Mouse (Mus musculus): Measurements from ENCODE around the gene Fam129a.
"Not testable (repeated sequence)": the region's sequence is repeated elsewhere in the genome, so short reads cannot be mapped to it uniquely, and the experiment has no call there.

Fam129a gene

DNA sequence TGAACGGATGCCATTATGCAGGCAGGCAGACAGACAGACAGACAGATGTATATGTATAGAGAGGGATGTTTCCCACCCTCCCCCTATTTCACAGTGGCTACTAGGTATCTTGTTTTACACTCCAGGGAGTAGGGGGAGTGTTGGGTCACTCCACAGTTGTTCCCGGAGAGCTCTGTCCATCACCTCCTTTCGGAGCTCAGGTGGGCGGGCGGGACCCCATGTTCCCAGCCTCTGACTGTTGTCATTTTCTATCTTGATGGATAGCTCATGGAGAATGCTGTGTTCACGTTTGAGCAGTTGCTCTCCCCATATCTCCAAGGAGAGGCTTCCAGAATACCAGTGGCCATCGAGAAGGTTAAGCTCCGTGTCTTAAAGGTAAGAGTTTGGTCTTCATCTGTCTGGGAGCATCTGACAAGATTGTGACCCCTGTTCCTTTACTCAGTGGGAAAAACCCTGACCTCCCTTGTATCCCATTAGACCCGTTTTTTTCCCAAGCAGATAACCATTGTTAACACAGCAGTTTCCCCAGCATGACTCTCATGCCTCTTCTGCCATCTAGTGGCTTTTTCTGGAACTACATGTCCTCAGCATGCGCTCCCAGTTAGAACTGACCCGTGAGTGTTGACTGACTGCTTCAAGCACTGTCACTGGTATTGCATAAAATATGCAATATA, 134.9 kb downstream of the Fam129a start:
- DNase-seq = peak; percentile 70 to 86

DNA sequence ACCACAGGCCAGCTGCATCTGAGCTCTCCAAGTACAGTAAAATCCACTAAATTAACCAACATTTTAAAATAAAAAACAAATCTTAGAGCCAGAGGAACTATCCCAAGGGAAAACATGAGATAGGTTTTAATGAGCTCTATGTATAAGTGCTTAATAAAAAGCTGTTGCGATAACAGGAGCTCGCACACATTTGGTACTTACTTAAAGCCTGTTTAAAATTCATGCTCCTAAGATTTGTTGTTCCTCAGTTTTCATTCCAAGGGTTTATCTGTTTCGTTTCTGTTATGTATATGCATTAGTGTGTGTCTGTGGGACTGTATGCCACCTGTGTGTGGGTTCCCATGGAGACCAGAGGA, 135.4 kb downstream of the Fam129a start:
- DNase-seq = no peak

DNA sequence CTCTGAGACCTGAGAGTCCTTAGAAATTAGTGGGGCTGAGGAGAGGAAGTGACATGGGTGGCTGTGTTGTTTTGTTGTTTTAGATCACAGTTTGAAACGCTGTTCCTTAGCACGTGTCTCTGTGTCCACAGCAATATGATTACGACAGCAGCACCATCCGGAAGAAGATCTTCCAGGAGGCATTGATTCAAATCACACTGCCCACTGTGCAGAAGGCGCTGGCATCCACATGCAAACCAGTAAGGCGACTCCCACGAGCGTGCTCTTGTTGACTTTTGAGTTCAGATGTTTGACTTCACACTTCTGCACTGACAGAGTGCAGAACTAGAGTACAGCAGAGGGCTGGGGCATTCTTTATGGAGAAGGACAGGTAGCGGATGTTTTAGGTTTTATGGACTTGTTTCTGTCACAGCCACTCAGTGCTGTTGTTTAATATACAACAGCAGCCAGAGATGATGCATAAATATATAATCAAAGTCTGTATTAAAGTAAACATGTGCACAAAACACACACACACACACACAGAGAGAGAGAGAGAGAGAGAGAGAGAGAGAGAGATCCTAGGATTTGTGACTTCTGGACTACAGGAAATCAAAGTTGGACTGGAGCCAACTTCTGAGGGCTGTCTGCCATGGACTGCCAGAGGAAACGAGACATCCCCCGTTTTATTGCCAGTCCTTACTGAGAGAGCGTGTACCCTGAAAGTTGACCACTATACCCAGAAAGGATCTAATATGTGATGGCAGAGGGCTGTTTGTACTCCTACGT, 138.2 kb downstream of the Fam129a start:
- no peak for DNase-seq

DNA sequence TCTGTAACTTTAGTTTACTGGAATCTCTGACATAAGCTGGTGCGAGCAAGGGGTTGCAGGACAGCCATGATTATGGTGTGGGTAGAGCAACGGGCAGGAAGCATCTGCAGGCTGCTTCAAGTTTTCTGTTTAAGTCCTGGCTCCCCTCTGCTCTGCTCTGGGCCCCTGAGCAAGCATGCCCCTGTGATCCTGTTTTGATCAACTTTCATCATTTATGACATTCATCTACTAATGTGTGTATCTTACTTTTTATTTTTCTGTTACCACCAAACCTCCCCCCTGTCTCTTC, 138.7 kb downstream of the Fam129a start:
- DNase-seq = no peak

DNA sequence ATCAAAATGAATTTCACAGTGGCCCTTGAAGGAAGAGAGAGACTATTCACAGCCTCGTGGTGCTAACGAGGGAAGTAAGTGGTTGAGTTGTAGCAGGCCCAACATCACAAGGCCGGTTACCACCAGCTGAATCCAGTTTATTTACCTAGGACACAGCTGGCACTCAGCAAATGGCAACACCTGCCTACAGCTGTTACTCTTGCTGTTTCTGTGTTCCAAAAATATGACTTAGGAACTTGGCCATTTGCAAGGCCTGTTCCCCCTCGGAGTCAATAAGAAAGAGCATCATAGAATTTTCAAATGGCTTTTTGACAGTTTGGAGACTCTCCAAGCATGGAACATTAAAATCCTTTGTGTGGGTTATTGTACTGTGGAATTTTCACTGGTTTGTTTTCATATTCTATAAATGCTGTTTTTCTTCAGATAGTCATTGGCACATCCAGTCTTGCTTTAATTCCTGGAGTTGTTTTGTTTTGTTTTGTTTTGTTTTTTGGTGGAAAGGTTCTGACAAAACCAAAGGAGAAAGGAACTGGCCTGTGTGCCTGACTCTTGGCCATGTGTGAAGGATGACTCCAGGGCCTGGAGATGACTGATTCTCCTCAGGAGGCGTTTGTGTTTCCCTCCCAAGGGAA, 139.6 kb downstream of the Fam129a start:
- DNase-seq = no peak

DNA sequence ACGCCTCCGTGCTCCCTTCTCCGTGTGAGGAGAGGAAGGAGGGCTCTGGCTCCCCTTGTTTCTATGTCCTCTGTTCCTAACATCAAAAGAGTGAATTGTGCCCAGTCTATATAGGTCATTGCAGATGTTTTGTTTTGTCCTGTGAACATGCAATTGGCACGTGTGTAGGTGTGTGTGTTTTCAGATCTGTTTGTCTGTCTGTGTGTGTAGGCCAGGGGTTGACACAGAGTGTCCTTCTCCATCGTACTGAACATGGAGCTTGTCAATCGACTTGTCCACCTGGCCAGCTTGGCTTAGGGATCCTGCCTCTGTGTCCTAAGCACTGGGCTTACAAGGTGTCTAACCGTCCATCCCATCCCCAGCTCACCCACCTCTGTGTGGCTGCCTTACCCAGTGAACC, 140.1 kb downstream of the Fam129a start:
- no peak for DNase-seq

DNA sequence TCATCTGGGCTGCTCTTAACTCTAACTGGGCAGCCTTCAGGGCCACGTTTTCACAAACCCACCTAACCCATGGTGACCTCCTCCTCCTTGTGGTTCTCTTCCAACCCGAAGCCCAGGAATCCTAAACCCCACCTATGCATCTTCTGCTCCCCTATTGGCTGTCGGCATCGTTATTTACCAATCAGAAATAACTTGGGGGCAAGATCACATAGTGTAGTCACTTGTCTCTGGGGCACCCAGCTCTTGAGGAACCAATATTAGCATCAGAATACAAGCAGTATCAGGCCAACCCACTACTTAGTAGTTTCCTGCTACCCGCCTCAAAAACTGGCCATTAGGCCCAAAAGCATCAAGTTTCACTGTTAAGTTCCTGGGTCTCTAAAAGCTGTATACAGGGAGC, 141.7 kb downstream of the Fam129a start:
- no peak for DNase-seq

DNA sequence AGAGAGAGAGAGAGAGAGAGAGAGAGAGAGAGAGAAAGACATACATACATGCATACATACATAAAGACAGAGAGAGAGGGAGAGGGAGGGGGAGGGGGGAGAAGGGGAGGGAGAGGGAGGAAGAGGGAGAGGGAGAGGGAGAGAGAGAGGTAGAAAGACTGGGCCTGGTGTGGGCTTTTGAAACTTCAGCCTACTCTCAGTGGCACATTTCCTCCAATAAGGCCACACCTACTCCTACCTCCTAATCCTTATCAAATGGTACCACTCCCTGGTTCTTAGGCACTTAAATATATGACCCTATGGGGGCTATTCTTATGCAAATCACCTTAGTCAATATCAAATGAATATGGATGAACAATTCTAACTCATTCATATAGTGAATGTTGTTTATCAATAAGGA, 142.6 kb downstream of the Fam129a start:
- DNase-seq = no peak

DNA sequence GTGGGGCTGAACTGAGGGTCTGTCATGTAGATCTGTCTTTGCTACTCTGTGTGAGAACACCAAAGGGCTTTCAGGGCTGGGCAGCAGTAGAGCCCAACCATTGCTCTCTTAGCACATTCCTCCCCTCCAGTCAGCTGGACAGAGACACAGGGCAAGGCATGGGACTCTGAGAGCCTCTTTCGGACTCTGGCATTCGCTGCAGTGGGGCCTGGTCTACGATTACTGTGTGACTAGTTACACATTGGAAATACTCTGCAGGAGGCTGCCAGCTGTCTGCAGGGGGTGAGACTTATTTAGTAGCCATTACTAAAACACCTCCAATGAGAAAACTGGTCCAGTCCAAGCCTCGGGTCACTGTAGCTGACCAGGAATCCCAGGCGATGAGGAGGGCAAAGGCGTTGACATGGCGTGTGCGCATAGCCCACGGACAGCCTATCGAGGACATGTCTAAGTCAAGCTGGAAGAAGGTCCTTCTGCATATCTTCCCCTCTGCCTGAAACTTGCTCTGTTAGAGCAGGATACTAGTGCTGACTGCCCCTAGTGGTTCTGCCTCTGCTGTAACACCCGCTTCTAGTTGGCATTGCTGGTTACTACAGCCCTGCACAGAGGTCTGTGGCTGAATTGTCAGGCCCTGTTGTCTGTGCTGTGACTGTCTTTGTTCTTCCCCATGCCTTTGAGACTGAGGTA, 145.2 kb downstream of the Fam129a start:
- no peak for DNase-seq

DNA sequence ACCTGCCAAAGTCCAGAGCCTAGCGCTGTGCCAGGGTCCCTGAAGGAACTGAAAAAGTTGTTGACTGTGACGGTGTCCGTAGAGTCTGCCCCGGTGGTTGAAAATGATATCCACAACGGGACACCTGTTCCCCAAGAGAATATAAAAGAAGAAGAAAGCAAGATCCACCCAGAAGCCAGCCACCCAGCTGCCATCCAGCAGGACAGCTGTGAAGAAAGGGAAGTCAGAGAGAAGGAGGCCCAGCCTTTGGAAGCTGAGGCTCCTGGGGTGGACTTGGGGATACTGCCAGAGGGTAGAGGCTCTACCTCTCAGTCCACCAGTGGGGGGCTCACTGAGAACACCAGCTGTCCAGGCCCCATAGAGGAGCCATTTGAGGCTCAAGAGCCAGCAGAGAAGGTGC, 146.6 kb downstream of the Fam129a start:
- no peak for DNase-seq

DNA sequence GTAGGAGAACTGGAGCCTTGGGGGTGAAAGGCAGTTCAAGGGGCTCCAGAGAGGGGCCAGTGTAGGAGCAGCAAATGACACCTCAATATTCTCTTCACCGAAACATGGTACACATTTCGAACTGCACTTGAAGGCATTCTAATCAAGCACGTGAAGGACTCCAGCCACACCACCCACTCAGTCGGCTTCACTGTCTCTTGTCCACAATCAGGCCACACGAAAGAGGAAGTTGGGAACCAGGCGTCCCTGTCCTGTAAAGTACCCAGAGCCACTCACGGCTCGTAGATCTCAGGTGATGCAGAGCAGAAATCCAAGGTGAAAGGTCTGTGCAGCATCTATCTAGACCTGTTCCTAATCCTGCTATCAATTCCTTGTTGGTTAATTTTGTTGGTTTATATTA, 147.6 kb downstream of the Fam129a start:
- no peak for DNase-seq

DNA sequence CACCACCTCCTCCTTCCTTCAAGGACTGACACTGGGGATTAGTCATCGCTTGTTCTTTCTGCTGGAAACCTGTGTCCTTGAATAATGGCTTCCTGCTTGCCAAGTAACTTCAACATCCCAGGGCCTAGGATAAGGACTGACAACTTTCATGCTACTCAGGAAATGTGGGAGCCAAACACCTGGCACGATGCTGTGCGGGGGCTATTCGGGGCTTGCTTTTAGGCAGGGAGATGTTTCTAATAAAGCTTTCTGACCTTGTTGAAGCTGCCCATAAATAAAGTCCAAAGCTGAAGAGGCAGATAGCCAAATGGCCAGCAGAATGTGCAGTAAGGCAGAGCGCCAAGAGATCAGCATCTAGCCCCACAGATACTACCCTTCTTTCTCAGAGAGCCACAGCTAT, 148.9 kb downstream of the Fam129a start:
- no peak for DNase-seq

DNA sequence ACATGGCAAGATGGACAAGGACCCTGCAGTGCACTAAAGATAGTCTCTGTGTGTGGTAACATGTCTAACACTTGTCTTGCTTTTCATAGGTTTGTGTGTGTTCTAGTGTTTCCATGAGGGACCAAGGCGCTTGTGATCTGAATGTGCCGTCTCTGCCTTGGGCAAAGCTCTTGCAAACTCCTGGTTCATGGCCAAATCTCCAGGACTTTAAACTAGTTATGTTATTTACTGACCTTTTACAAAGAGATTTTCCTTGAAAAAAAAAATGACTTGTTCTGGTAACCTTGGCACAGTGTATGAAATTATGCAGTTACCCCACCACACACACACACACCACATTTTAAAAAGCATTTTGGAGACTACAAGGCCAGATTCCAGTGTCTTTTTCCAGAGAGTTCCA, 149.6 kb downstream of the Fam129a start:
- DNase-seq = no peak

DNA sequence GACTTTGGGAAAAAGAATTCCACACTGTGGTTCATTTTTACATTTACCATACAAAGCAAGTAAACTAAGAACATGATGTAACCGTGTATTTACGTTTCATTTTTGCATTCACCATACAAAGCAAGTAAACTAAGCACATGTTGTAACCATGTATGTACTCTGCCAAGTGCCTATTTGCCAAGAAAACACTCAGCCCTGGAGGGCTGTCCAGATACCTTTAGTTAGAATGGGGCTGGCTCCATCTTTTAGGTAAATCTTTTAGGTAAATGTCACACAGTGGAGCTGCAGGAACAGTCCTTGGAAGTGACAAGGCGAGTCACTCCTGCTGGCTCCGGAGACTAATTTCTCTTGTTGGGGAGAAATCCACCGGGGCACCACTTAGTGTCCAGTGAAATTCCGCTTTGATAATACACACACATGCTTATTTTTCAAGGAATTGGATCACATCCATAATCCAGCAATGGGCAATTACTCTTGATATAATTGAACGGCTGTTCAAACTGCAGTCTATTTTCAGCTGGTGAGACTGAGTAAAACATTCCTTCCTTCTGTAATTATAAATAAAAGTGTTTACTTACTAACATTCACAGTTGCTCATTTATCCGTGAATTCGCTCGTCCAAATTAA, 150.5 kb downstream of the Fam129a start:
- DNase-seq = no peak

DNA sequence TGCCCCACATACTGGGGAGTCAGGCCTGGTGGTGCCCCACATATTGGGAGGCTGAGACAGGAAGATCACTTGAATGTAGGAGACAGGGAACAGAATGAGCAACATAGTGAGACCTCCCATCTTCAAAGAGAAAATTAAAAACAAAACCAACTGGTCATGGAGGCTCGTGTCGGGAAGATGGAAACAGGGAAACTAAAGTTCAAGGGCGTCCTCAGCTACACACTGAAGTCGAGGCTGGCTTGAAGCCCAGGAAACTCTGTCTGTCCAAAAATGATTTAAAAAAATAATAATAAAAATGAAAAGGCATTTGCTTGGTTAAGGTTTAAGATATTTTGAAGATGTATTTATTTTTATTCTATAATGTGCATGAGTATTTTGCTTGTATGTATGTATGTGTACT, 152.8 kb downstream of the Fam129a start:
- no peak for DNase-seq

DNA sequence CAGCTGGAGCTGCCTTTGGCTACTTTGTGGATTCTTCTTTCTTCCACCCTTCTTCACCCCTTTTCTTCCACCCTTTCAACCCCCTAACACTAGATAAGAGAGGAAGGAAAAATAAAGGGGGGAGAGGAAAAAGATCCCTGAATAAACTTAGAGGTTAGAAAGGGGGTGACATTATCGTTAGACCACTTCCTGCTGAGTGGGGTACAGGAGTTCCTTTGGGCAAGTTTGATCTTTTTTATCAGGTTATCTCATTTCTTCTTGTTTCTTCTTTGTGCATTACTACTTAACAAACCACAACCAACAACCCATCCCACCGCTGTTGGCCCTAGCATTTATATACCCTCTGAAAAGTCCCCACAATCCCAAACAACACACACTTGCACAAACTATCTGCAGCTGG, 154.6 kb downstream of the Fam129a start:
- no peak for DNase-seq

DNA sequence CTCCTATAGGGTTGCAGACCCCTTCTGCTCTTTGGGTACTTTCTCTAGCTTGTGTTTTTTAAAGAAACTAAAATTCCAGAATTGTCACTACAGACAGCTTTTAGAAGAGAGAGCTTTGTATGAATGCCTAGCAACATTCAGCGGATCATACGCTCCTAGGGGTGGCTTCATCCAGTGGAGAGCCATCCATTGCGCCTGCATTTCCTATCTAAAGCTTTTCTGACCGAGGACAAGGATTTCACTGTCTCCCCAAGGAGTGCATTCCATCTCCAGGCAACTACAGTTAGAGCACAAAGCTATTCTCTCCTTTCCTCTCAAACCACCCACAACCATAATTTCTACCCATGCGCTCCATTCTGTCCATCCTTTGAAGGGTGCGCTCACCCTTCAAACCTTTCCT, 155.4 kb downstream of the Fam129a start:
- DNase-seq = no peak

DNA sequence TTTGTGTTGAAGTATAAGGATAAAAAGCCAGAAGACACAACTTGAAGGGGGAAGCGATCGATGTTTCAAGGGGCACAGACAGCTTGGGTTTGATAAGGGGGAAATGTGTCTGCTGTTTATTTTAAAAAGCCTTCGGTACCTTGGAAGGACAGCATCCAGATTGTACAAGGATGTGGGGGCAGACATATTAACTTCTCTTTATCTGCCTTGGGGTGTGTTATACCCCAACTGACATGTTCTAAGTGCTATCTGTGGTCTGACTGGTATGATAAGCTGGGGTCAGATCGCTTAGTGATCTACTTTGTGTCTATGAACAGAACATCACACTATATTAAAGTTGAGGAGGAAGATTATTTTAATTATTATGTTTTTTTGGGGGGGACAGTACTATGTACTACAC, 157.2 kb downstream of the Fam129a start:
- no peak for DNase-seq

DNA sequence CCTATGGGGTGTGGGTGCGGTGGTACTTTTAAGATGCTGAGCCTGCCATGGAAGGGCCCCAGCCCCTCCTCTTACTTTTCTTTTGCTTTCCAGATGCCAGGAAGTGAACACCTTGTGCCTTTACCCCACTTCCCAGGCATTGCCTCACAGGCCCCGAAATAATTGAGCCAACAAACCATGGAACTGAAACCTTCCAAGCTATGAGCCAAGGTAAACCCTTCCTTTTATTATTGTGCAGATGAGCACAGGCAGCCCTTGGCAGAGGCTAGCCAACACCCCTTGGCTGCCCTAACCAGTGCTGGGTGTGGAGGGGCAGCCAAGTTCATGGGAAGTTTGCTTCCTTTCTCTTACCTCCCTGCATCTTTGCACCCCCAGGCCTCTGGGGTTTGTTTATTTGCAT, 166.2 kb downstream of the Fam129a start:
- no peak for DNase-seq

DNA sequence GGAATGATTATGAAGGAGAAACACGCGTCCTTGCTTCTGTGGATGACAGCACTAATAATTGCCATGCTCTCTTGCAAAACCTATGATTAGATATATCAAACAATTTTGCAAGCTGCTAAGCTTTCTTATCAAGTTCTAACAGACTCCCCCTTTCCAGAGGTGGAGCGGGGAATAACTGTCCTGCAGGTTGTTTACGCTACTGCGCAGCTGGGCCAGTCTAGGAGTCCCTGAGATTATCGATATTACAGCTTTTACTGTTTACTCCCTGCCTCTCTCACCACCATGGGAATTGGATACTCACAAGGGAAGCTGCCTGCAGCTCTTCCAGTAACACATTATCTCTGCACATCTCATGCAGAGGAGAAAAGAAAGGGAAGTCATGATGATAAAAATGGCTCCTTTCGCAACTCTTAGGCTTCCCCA, 170.2 kb downstream of the Fam129a start:
- no peak for DNase-seq

DNA sequence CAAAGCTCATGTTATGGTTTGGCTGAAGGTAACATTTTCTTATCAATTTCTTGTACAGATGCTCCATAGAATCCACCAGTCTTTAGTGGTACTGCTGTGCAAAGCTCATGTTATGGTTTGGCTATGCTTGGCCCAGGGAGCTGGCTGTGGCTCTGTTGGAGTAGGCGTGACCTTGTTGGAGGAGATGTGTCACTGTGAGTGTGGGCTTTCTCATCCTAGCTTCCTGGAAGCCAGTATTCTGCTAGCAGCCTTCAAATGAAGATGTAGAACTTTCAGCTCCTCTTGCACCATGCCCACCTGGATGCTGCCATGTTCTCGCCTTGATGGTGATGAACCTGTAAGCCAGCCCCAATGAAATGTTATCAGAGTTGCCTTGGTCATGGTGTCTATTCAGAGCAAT, 178.9 kb downstream of the Fam129a start:
- not testable (repeated sequence) for DNase-seq

DNA sequence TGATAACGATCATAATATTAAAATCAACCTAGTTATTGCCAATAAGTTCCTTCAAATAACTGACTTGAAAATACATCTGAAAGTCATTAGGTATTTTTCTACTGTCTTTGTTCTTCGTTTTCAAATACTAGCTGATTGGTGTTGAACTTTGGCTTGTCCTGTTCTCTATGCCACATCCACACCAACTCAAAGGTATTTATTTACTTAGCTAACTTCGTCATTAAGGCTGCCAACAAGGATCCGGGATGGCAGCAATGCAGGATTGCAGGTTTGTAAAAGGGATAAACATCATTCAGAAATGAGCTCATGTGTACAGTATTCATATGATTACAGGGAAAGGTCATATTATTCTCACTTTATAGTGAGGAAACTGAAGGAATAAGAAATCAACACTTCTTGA, 182.0 kb downstream of the Fam129a start:
- no peak for DNase-seq

DNA sequence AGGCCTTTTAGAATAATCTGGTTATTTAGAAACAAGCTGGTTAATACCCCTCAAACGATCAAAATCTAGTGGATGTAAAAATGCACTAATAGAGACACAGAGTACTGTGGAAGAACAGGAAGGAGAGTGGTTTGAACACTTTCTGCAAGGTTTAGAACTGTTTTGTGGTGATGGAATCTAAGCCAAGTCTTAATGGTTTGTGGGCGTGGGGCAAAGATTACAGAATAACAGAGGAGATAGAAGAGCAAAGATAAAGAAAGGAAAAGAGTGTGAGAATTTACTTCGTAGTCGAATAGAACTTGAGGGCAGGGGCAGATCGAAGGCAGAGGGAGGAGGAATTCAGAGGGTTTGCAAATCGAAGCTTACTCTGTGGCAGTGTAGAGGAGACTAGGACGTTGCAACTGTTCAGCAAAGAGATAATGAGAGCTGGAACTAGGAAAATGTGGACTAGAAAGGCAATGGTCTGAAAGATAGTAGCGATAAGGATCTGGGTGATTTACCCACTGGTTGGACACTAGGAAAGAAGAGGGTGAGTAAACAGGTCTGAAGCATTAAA, 182.5 kb downstream of the Fam129a start:
- DNase-seq = no peak
